Mouse (Mus musculus) liver, adult 2 months (tissue): ENCODE measurements around the gene Olfr541. TPM values are rescaled to one million over a fixed set of nuclear protein-coding genes. Genes with fewer than 3 reads are reported as not detected.

Experiments
- DNase-seq: peaks from one replicate; pipeline ENCODE4 v3.0.0-alpha.2; 2011; ENCODE audit warnings: low read depth, low spot score; ENCODE audit errors: extremely low read depth
- H3K27ac ChIP-seq: fragments of 200-500 bp; replicated peaks from 2 replicates; pipeline ENCODE4 v1.5.1; 2012; ENCODE audit warnings: low read depth, mild to moderate bottlenecking, control low read depth, inconsistent platforms, low read length; ENCODE audit not compliant: insufficient read depth
- H3K27me3 ChIP-seq: fragments of 200-500 bp; 2 replicates; pipeline ENCODE4 v1.6.1; 2012; ENCODE audit warnings: mild to moderate bottlenecking, moderate library complexity, low read length, inconsistent platforms; ENCODE audit not compliant: control insufficient read depth, insufficient read depth
- H3K36me3 ChIP-seq: fragments of 200-500 bp; 2 replicates; pipeline ENCODE4 v1.6.1; 2012; ENCODE audit warnings: low read length, inconsistent platforms; ENCODE audit not compliant: control insufficient read depth, insufficient read depth
- H3K4me1 ChIP-seq: fragments of 200-500 bp; 2 replicates; pipeline ENCODE4 v1.6.1; 2011; ENCODE audit warnings: low read length; ENCODE audit not compliant: control insufficient read depth, insufficient read depth
- H3K4me3 ChIP-seq: fragments of 200-500 bp; 2 replicates; pipeline ENCODE4 v1.5.1; 2011; ENCODE audit warnings: low read depth, mild to moderate bottlenecking, control low read depth, low read length, moderate library complexity; ENCODE audit not compliant: insufficient read depth
- H3K79me2 ChIP-seq: fragments of 200-500 bp; 2 replicates; pipeline ENCODE4 v1.6.1; 2012; ENCODE audit warnings: inconsistent platforms, mild to moderate bottlenecking, low read length, moderate library complexity; ENCODE audit not compliant: control insufficient read depth, insufficient read depth
- H3K9ac ChIP-seq: fragments of 200-500 bp; 2 replicates; pipeline ENCODE4 v1.6.1; 2012; ENCODE audit warnings: low read depth, mild to moderate bottlenecking, control low read depth, inconsistent platforms, low read length
- CTCF ChIP-seq: fragments of 200-500 bp; IDR thresholded peaks from 2 replicates; pipeline ENCODE4 v1.5.1; 2011; ENCODE audit warnings: low read depth, low read length, control low read depth
- POLR2A ChIP-seq: fragments of 200-500 bp; IDR thresholded peaks from 2 replicates; pipeline ENCODE4 v1.6.1; 2011; ENCODE audit warnings: low read length, control low read depth; ENCODE audit not compliant: insufficient read depth; ENCODE audit errors: extremely low read depth
- WGBS: fragments of 180-500 bp; shearing (Covaris S2); methylation state at CpG from one replicate; pipeline ENCODE4 v1.1.7; 2018; 5-methylcytosine and 5-hydroxymethylcytosine counted together
- polyA plus RNA-seq: library from polyadenylated mRNA; depleted of rRNA; stranded (reverse); fragments of >200 nt; gene quantifications from 2 replicates; pipeline ENCODE4 v1.2.3, GENCODE M21; 2012; rRNA removed
- total RNA-seq: library from RNA; depleted of rRNA; stranded (reverse); fragments of >200 nt; gene quantifications from 2 replicates; pipeline ENCODE4 v1.2.3, GENCODE M21; 2014; rRNA removed

Gene Olfr541
- total and polyA plus RNA-seq, 2 experiments: 0.07 TPM; not detected in 1

DNA sequence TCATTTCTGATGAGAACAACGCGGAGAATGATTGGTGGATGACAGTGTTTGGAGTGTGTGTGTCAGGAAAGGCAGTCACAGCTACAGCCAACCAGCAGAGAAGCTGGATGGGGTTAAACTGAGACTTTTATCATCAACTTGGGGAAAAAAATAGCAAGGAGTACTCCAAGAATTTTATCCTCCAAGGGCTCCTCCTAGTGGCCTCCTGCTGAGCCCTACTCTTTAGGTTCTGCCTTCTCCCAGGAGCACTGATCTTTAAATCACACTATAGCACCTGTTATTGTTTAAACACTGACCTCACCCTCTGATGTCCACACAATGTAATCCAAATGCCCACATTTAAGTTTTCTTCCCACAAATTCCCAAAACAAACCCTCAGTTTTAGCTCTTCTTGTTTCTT is 36.1 kb downstream of the Olfr541 start:
- DNase-seq: no peak
- no peaks in the 10 kb centered on the region for H3K27me3 ChIP-seq
- peak; percentile 38; the same call in 1 of the 2 replicates for TF ChIP-seq CTCF
- TF ChIP-seq POLR2A: no peak
- 90% methylated on average over 2 of the region's 2 CpGs for WGBS
- no peaks in the 10 kb centered on the region for H3K4me1 ChIP-seq
- H3K27ac ChIP-seq: no peak overlapping the region
- H3K79me2 ChIP-seq: no peaks in the 10 kb centered on the region
- no peak overlapping the region for H3K9ac ChIP-seq
- H3K36me3 ChIP-seq: no peaks in the 10 kb centered on the region
- no peak overlapping the region for H3K4me3 ChIP-seq

DNA sequence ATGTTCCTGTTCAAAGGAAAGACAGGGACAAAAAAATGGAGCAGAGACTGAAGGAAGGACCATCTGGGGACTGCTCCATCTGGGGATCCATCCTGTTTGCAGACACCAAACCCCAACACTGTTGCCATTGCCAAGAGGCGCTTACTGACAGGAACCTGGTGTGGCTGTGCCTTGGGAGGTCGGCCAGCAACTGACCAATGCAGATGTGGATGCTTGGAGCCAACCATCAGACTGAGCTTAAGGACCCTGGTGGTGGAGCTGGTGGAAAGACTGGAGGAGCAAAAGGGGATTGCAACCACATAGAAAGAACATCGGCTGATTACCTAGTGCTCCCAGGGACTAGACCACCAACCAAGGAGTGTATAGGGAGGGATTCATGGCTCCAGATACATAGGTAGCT is 50.3 kb downstream of the Olfr541 start:
- H3K9ac ChIP-seq: no peak overlapping the region

DNA sequence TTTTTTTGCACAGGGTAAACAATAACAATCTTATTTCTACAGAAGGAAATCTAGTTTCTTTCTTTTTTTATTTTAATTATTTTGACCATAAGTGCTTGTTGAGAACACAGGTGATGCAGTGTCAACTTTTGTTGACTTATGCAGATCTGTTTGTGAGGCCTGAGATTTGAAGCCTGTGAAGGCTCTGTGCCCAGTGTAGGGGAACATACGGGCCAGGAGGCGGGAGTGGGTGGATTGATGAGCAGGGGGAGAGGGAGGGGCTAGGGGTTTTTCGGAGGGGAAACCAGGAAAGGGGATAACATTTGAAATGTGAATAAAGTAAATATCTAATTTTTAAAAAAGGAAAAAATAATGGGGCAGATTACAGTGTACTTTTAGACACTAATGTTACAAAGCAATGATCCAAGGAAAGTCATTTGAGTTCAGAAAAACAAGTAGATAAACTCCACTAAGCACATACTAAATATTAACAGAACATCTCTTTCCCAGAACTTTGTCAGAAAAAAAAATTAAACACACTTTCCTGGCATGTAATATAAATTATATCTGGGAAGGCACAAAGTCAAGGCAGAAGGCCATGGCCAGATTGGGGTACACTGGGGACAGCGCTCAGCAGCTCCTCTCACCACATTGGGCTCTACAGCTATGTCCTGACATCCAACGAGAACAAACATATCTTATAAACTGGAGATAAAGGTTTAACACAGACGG is 51.2 kb downstream of the Olfr541 start:
- Histone ChIP-seq H3K9ac (no peak overlapping the region), H3K79me2 (0 out of 2 replicates have a peak, but pooled peaks cover 5% of the 10 kb centered on the region), H3K36me3 (no peaks in the 10 kb centered on the region), H3K27ac (peak overlapping the region; percentile 46), H3K4me1 (peaks cover 8% of the 10 kb centered on the region), H3K4me3 (no peak overlapping the region), H3K27me3 (no peaks in the 10 kb centered on the region)
- peak; percentile 84 for DNase-seq
- TF ChIP-seq CTCF (no peak), POLR2A (no peak)
- 24% methylated on average over 6 of the region's 6 CpGs for WGBS

More for the DNA sequence above, 50.3 kb downstream of the Olfr541 start:
- TF ChIP-seq CTCF: no peak
- TF ChIP-seq POLR2A: no peak
- Histone ChIP-seq H3K4me1 (peaks cover 8% of the 10 kb centered on the region), H3K4me3 (no peak overlapping the region), H3K27me3 (no peaks in the 10 kb centered on the region), H3K79me2 (0 out of 2 replicates have a peak, but pooled peaks cover 5% of the 10 kb centered on the region), H3K36me3 (no peaks in the 10 kb centered on the region), H3K27ac (peak overlapping the region; percentile 64)
- 86% methylated on average over 3 of the region's 3 CpGs for WGBS
- DNase-seq: no peak

DNA sequence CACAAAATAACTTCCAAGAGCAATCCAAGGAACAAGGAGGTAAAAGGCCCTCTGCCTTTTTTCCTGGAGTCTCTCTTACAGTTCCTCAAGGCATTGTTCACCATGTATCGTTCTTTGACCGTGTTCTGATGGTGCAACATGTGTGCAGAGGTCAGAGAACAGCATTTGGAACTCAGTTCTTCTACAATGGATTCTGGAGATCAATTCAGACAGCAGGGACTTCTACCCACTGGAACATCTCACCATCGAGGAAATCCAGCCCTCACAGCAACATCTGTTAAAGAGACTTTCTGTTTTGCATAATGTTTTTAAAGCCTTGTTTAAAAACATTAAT is 51.7 kb downstream of the Olfr541 start:
- Histone ChIP-seq H3K4me3 (no peak overlapping the region), H3K9ac (no peak overlapping the region), H3K79me2 (0 out of 2 replicates have a peak, but pooled peaks cover 8% of the 10 kb centered on the region), H3K36me3 (no peaks in the 10 kb centered on the region), H3K27me3 (no peaks in the 10 kb centered on the region), H3K27ac (peak overlapping the region; percentile 46), H3K4me1 (peaks cover 8% of the 10 kb centered on the region)
- peak; percentile 92 for DNase-seq
- 18% methylated on average over 3 of the region's 3 CpGs for WGBS
- TF ChIP-seq POLR2A: no peak
- no peak for TF ChIP-seq CTCF

DNA sequence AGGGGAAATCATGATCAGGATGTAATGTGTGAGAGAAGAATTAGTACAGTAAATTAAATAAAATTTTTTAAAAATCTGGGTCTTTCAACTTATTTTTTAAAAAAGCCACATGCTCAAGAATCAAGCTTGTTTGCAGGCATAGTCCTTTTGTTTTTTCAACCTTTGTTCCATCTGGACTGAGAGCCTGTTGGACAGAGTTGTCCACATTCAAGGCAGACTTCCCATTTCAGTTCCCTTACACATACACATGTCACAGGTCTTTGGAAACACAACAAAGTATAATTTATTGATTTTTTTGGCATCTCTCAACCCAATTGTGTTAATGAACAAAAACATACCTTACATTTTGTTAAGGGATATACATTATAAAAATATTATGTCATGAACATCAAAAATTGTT is 57.5 kb downstream of the Olfr541 start:
- DNase-seq: peak; percentile 90
- Histone ChIP-seq H3K79me2 (0 out of 2 replicates have a peak, but pooled peaks cover 3% of the 10 kb centered on the region), H3K27me3 (no peaks in the 10 kb centered on the region), H3K4me1 (peaks cover 17% of the 10 kb centered on the region; the same call in 1 of the 2 replicates), H3K27ac (no peak overlapping the region; the same call in 1 of the 2 replicates), H3K4me3 (no peak overlapping the region), H3K9ac (no peak overlapping the region), H3K36me3 (no peaks in the 10 kb centered on the region)
- no peak for TF ChIP-seq CTCF
- no peak for TF ChIP-seq POLR2A

Other genes with a start within 250 kb of the Olfr541 start
- not detected in 2 replicates for gene Olfr533, start 233.9 kb upstream of the Olfr541 start, total RNA-seq
- gene Olfr533, start 233.9 kb upstream of the Olfr541 start, polyA plus RNA-seq: not detected in 2 replicates
- not detected in 2 replicates for gene Olfr535, start 213.1 kb upstream of the Olfr541 start, total RNA-seq
- gene Olfr535, start 213.1 kb upstream of the Olfr541 start, polyA plus RNA-seq: not detected in 2 replicates
- gene Olfr536, start 189.9 kb upstream of the Olfr541 start, total RNA-seq: not detected in 2 replicates
- gene Olfr536, start 189.9 kb upstream of the Olfr541 start, polyA plus RNA-seq: not detected in 2 replicates
- not detected in 2 replicates for gene Olfr538, start 129.4 kb upstream of the Olfr541 start, total RNA-seq
- not detected in 2 replicates for gene Olfr538, start 129.4 kb upstream of the Olfr541 start, polyA plus RNA-seq
- gene Olfr46, start 96.0 kb upstream of the Olfr541 start, total RNA-seq: under 0.01 TPM in 1 of 2 replicates, not detected in the other
- not detected in 2 replicates for gene Olfr46, start 96.0 kb upstream of the Olfr541 start, polyA plus RNA-seq
- gene Olfr61, start 68.3 kb upstream of the Olfr541 start, total RNA-seq: not detected in 2 replicates
- not detected in 2 replicates for gene Olfr61, start 68.3 kb upstream of the Olfr541 start, polyA plus RNA-seq
- gene Olfr53, start 50.8 kb upstream of the Olfr541 start, total RNA-seq: not detected in 2 replicates
- not detected in 2 replicates for gene Olfr53, start 50.8 kb upstream of the Olfr541 start, polyA plus RNA-seq
- gene Olfr539, start 37.3 kb upstream of the Olfr541 start, total RNA-seq: under 0.01 TPM in 1 of 2 replicates, not detected in the other
- gene Olfr539, start 37.3 kb upstream of the Olfr541 start, polyA plus RNA-seq: not detected in 2 replicates
- not detected in 2 replicates for gene Olfr45, start 15.3 kb upstream of the Olfr541 start, total RNA-seq
- gene Olfr45, start 15.3 kb upstream of the Olfr541 start, polyA plus RNA-seq: not detected in 2 replicates
- 3,097 and 4,003 TPM in 2 replicates for gene Cyp2e1, start 66.5 kb downstream of the Olfr541 start, total RNA-seq
- gene Cyp2e1, start 66.5 kb downstream of the Olfr541 start, polyA plus RNA-seq: 2,786 and 2,859 TPM in 2 replicates
- not detected in 2 replicates for gene Syce1, start 90.6 kb downstream of the Olfr541 start, total RNA-seq
- 0.07 TPM in 1 of 2 replicates, not detected in the other for gene Syce1, start 90.6 kb downstream of the Olfr541 start, polyA plus RNA-seq
- 1.0 TPM in 2 replicates for gene Zfp941, start 124.9 kb downstream of the Olfr541 start, total RNA-seq
- gene Zfp941, start 124.9 kb downstream of the Olfr541 start, polyA plus RNA-seq: 0.34 and 0.77 TPM in 2 replicates
- gene Urah, start 137.8 kb downstream of the Olfr541 start, total RNA-seq: 511 and 549 TPM in 2 replicates
- 1,037 and 1,096 TPM in 2 replicates for gene Urah, start 137.8 kb downstream of the Olfr541 start, polyA plus RNA-seq
- gene Scgb1c1, start 148.3 kb downstream of the Olfr541 start, total RNA-seq: 0.46 TPM in 1 of 2 replicates, not detected in the other
- gene Scgb1c1, start 148.3 kb downstream of the Olfr541 start, polyA plus RNA-seq: 1.0 TPM in 1 of 2 replicates, not detected in the other
- gene Odf3, start 150.5 kb downstream of the Olfr541 start, total RNA-seq: not detected in 2 replicates
- gene Odf3, start 150.5 kb downstream of the Olfr541 start, polyA plus RNA-seq: not detected in 2 replicates
- 0.60 and 1.4 TPM in 2 replicates for gene Gm45785, start 159.1 kb downstream of the Olfr541 start, total RNA-seq
- not detected in 2 replicates for gene Gm45785, start 159.1 kb downstream of the Olfr541 start, polyA plus RNA-seq
- 17.5 and 20.3 TPM in 2 replicates for gene Ric8a, start 159.7 kb downstream of the Olfr541 start, total RNA-seq
- gene Ric8a, start 159.7 kb downstream of the Olfr541 start, polyA plus RNA-seq: 24.6 and 34.4 TPM in 2 replicates
- gene Bet1l, start 160.3 kb downstream of the Olfr541 start, total RNA-seq: 15.0 and 15.4 TPM in 2 replicates
- gene Bet1l, start 160.3 kb downstream of the Olfr541 start, polyA plus RNA-seq: 22.1 and 29.2 TPM in 2 replicates
- 83.6 and 102 TPM in 2 replicates for gene Psmd13, start 184.7 kb downstream of the Olfr541 start, total RNA-seq
- gene Psmd13, start 184.7 kb downstream of the Olfr541 start, polyA plus RNA-seq: 51.1 and 58.2 TPM in 2 replicates
- gene Sirt3, start 185.0 kb downstream of the Olfr541 start, total RNA-seq: 134 and 150 TPM in 2 replicates
- gene Sirt3, start 185.0 kb downstream of the Olfr541 start, polyA plus RNA-seq: 155 TPM in 2 replicates
- 0.55 and 0.81 TPM in 2 replicates for gene Cox8b, start 203.2 kb downstream of the Olfr541 start, total RNA-seq
- not detected in 2 replicates for gene Cox8b, start 203.2 kb downstream of the Olfr541 start, polyA plus RNA-seq
- gene Nlrp6, start 223.6 kb downstream of the Olfr541 start, total RNA-seq: 28.9 and 33.4 TPM in 2 replicates
- 72.9 and 119 TPM in 2 replicates for gene Nlrp6, start 223.6 kb downstream of the Olfr541 start, polyA plus RNA-seq
- 16.6 and 19.1 TPM in 2 replicates for gene Pgghg, start 244.1 kb downstream of the Olfr541 start, total RNA-seq
- 41.3 and 43.3 TPM in 2 replicates for gene Pgghg, start 244.1 kb downstream of the Olfr541 start, polyA plus RNA-seq